Mouse (Mus musculus): Measurements from ENCODE around the gene Slc37a4.

- TF ChIP-seq POLR2A (IDR thresholded peaks at IDR 0.05; ENCODE audit: borderline replicate concordance, low read depth, low read length) (no peak), CTCF (IDR thresholded peaks at IDR 0.05; ENCODE audit: low read depth, low read length) (no peak)
Measured at GRCm38 (mm10) chr9:44423576-44423975, 26.9 kb downstream of the Slc37a4 start.

Measured in bone marrow macrophage, adult 2 months (primary cell).